In the genomic region with DNA sequence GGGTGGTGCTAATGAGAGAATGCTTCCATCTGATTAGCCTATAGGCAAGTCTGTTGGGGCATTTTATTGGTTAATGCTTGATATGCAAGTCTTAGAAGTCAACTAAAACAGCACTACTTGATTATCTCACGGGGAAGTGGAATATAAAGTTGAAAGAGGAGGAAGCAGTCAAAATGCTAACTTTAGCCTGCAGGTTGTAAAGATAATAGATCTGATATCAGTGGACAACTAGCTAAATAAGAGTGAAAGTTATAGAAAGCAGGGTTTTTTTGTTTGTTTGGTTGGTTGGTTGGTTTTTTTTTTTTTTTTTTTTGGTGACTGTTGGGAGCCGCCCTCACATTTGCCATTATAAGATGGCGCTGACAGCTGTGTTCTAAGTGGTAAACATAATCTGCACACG, we compare ENCODE assay signal across 26 mouse cellular contexts.
"Had no signal": no experiment of that assay in that cellular context is flagged by ENCODE, and none has a peak within 500 bp of the region (broad histone marks: within the 10 kb centered on the region; RNA-seq: fewer than 3 reads in every experiment).

No protein-coding gene starts in this region.

- H3K9ac ChIP-seq: embryonic facial prominence, embryonic 12.5 days; embryonic facial prominence, embryonic 13.5 days; embryonic facial prominence, embryonic 15.5 days; forebrain, embryonic 12.5 days; forebrain, embryonic 13.5 days; forebrain, embryonic 15.5 days; forebrain, postnatal 0 days had no signal

- H3K4me1 ChIP-seq: embryonic facial prominence, embryonic 10.5 days; embryonic facial prominence, embryonic 12.5 days; embryonic facial prominence, embryonic 13.5 days; embryonic facial prominence, embryonic 15.5 days; forebrain, embryonic 10.5 days; forebrain, embryonic 12.5 days; forebrain, embryonic 13.5 days; forebrain, embryonic 15.5 days had no signal

- H3K4me3 ChIP-seq: embryonic facial prominence, embryonic 10.5 days; embryonic facial prominence, embryonic 12.5 days; embryonic facial prominence, embryonic 13.5 days; embryonic facial prominence, embryonic 15.5 days; erythroblast, embryonic 14.5 days; forebrain, embryonic 10.5 days; forebrain, embryonic 12.5 days; forebrain, embryonic 13.5 days; forebrain, embryonic 15.5 days; gastrocnemius, adult 2 months; heart, adult 2 months had no signal

- DNase-seq: cerebellum, adult 9-10 months; cerebellum, adult 9-11 months; cerebellum, postnatal 10 days; cerebellum, postnatal 14 days; cerebellum, postnatal 25 days; cerebellum, postnatal 36 days; embryo, embryonic 11 days; forebrain, postnatal 0 days; gastrocnemius, adult 2 months; gastrocnemius, postnatal 10 days; gastrocnemius, postnatal 14 days; gastrocnemius, postnatal 25 days; gastrocnemius, postnatal 36 days; heart, adult 18-20 months; heart, adult 2 months had no signal

- ATAC-seq: forebrain, embryonic 13.5 days; forebrain, embryonic 14.5 days; forebrain, embryonic 15.5 days; forebrain, embryonic 16.5 days; forebrain, postnatal 0 days had no signal

- H3K27ac ChIP-seq: embryonic facial prominence, embryonic 10.5 days; embryonic facial prominence, embryonic 12.5 days; embryonic facial prominence, embryonic 13.5 days; embryonic facial prominence, embryonic 15.5 days; forebrain, embryonic 10.5 days; forebrain, embryonic 12.5 days; forebrain, embryonic 13.5 days; forebrain, embryonic 15.5 days; gastrocnemius, adult 2 months; heart, adult 2 months had no signal

- H3K4me2 ChIP-seq: embryonic facial prominence, embryonic 12.5 days; embryonic facial prominence, embryonic 13.5 days; embryonic facial prominence, embryonic 15.5 days; forebrain, embryonic 12.5 days; forebrain, embryonic 13.5 days; forebrain, embryonic 15.5 days had no signal

- H3K9me3 ChIP-seq: embryonic facial prominence, embryonic 10.5 days; embryonic facial prominence, embryonic 12.5 days; embryonic facial prominence, embryonic 13.5 days; embryonic facial prominence, embryonic 15.5 days; forebrain, embryonic 10.5 days; forebrain, embryonic 12.5 days; forebrain, embryonic 13.5 days; forebrain, embryonic 15.5 days had no signal

- H3K27me3 ChIP-seq: embryonic facial prominence, embryonic 12.5 days; embryonic facial prominence, embryonic 13.5 days; embryonic facial prominence, embryonic 15.5 days; forebrain, embryonic 12.5 days; forebrain, embryonic 13.5 days; forebrain, embryonic 15.5 days had no signal
